Mouse (Mus musculus): ENCODE data around the gene Ropn1l. TPM values are rescaled to one million over a fixed set of nuclear protein-coding genes. Genes with fewer than 3 reads are reported as not detected.

The Ropn1l gene
- total and polyA plus RNA-seq, 3 experiments: 1.1 to 2.9 (median 2.0) TPM

- Histone ChIP-seq H3K4me2 (ENCODE audit: insufficient read depth, low read depth, poor library complexity, severe bottlenecking) (no peak overlapping the region), H3K27me3 (replicated peaks) (no peaks in the 10 kb centered on the region), H3K79me2 (replicated peaks; ENCODE audit: control insufficient read depth, extremely low read depth, insufficient read depth, poor library complexity, severe bottlenecking) (no peaks in the 10 kb centered on the region), H3K36me3 (replicated peaks in 1 of 2; ENCODE audit: control insufficient read depth in 1 of 2, insufficient read depth in 1 of 2, low read length in 1 of 2) (peaks cover 52 to 73% of the 10 kb centered on the region in 2 experiments), H3K27ac (ENCODE audit: insufficient read depth, low read depth) (no peak overlapping the region), H3K9me3 (replicated peaks; ENCODE audit: low read length) (no peaks in the 10 kb centered on the region), H3K4me3 (replicated peaks in 1 of 3; ENCODE audit: low read depth in 2 of 3, low read length in 2 of 3, poor library complexity in 1 of 3) (no peak overlapping the region), H3K9ac (ENCODE audit: insufficient read depth, low read depth) (no peak overlapping the region), H3K4me1 (ENCODE audit: control insufficient read depth in 1 of 2, insufficient read depth in 2 of 2) (peaks cover 0 to 9% of the 10 kb centered on the region in 2 experiments; a peak in 2 of 4 replicates)
- DNase-seq (ENCODE audit: extremely low read depth): no peak
- no peak for TF ChIP-seq MAZ (IDR thresholded peaks at IDR 0.05; ENCODE audit: low read depth, low read length)
- TF ChIP-seq JUND (conservative IDR thresholded peaks at IDR 0.05; ENCODE audit: low read depth, low read length): no peak
- TF ChIP-seq MEF2A (IDR thresholded peaks at IDR 0.05; ENCODE audit: borderline replicate concordance, low read depth, low read length): no peak
- no peak for TF ChIP-seq SMC3 (IDR thresholded peaks at IDR 0.05; ENCODE audit: low read depth, low read length)
- TF ChIP-seq CHD1 (IDR thresholded peaks at IDR 0.05; ENCODE audit: low read depth, low read length): no peak
- no peak for TF ChIP-seq ZNF384 (IDR thresholded peaks at IDR 0.05; ENCODE audit: low read depth, low read length)
- no peak for TF ChIP-seq HCFC1 (IDR thresholded peaks at IDR 0.05; ENCODE audit: low read depth, low read length)
- TF ChIP-seq KAT2A (IDR thresholded peaks at IDR 0.05; ENCODE audit: insufficient replicate concordance, low read length): no peak
- TF ChIP-seq POLR2A (IDR thresholded peaks at IDR 0.05; ENCODE audit: low read depth, low read length): no peak
- no peak for TF ChIP-seq NELFE (IDR thresholded peaks at IDR 0.05; ENCODE audit: low read depth, low read length)
- TF ChIP-seq E2F4 (IDR thresholded peaks at IDR 0.05; ENCODE audit: insufficient replicate concordance, low read depth, low read length): no peak
- no peak for TF ChIP-seq MYC (IDR thresholded peaks at IDR 0.05; ENCODE audit: low read depth, low read length)
- no peak for TF ChIP-seq ELF1 (IDR thresholded peaks at IDR 0.05; ENCODE audit: low read depth, low read length)
- no peak for TF ChIP-seq EP300 (IDR thresholded peaks at IDR 0.05; ENCODE audit: low read length)
- TF ChIP-seq MAX (IDR thresholded peaks at IDR 0.05; ENCODE audit: low read length): no peak
- TF ChIP-seq MAFK (IDR thresholded peaks at IDR 0.05; ENCODE audit: insufficient replicate concordance, low read length): no peak
- TF ChIP-seq MXI1 (IDR thresholded peaks at IDR 0.05; ENCODE audit: low read depth, low read length): no peak
- in situ Hi-C loops (cut with MboI; ENCODE audit: low pct_ligation_motif_present, low pct_unique_long_range_greater_than_20kb, low sequenced_read_pairs): no loop called here
- dilution Hi-C loops (cut with MboI; ENCODE audit: extremely low pct_ligation_motif_present, extremely low pct_unique_long_range_greater_than_20kb, low sequenced_read_pairs): no loop called here
These were observed 41.3 kb upstream of the Ropn1l start for GRCm38 (mm10) chr15:31494803-31495202.

DNA sequence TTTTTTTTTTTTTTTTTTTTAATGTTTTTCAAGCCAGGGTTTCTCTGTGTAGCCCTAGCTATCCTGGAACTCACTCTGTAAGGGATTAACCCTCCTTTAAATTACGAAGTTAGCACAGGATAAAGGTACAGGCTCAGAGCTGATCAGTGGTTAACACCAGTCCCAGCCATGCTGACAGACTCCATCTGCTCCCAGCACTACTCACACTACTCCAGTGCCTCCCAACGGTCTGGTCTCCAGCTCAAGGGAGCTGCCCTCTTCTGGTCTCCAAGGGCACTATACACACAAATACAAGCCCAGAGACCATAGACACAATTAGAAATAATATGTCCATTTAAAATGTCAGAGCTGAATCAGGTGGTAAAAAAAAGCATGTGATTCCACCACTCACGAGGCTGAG, 40.8 kb upstream of the Ropn1l start:
- TF ChIP-seq RCOR1 (conservative IDR thresholded peaks at IDR 0.05; ENCODE audit: low read depth, low read length) (no peak), SMC3 (IDR thresholded peaks at IDR 0.05; ENCODE audit: low read depth, low read length) (no peak), KAT2A (IDR thresholded peaks at IDR 0.05; ENCODE audit: insufficient replicate concordance, low read length) (no peak), USF1 (IDR thresholded peaks at IDR 0.05; ENCODE audit: low read depth, low read length) (no peak), JUND (conservative IDR thresholded peaks at IDR 0.05; ENCODE audit: low read depth, low read length) (no peak), EP300 (IDR thresholded peaks at IDR 0.05; ENCODE audit: low read length) (no peak), ZNF384 (IDR thresholded peaks at IDR 0.05; ENCODE audit: low read depth, low read length) (no peak)
- dilution Hi-C loops (cut with MboI; ENCODE audit: extremely low pct_ligation_motif_present, extremely low pct_unique_long_range_greater_than_20kb, low sequenced_read_pairs) (no loop called here), in situ Hi-C loops (cut with MboI; ENCODE audit: low pct_ligation_motif_present, low pct_unique_long_range_greater_than_20kb, low sequenced_read_pairs) (no loop called here)
- Histone ChIP-seq H3K9me3 (replicated peaks; ENCODE audit: low read length) (no peaks in the 10 kb centered on the region), H3K4me3 (replicated peaks in 1 of 3; ENCODE audit: low read depth in 2 of 3, low read length in 2 of 3, poor library complexity in 1 of 3) (no peak overlapping the region), H3K36me3 (replicated peaks in 1 of 2; ENCODE audit: control insufficient read depth in 1 of 2, insufficient read depth in 1 of 2, low read length in 1 of 2) (peaks cover 56 to 74% of the 10 kb centered on the region in 2 experiments), H3K4me1 (ENCODE audit: control insufficient read depth in 1 of 2, insufficient read depth in 2 of 2) (peaks cover 0 to 4% of the 10 kb centered on the region in 2 experiments; a peak in 1 of 4 replicates), H3K4me2 (ENCODE audit: insufficient read depth, low read depth, poor library complexity, severe bottlenecking) (no peak overlapping the region), H3K79me2 (replicated peaks; ENCODE audit: control insufficient read depth, extremely low read depth, insufficient read depth, poor library complexity, severe bottlenecking) (no peaks in the 10 kb centered on the region), H3K27ac (ENCODE audit: insufficient read depth, low read depth) (no peak overlapping the region), H3K9ac (ENCODE audit: insufficient read depth, low read depth) (no peak overlapping the region), H3K27me3 (replicated peaks) (no peaks in the 10 kb centered on the region)
- DNase-seq (ENCODE audit: extremely low read depth): no peak
